Mouse (Mus musculus) T-helper 17 cell (primary cell): ENCODE measurements around the gene Gm20815.
"Not testable (repeated sequence)": the region's sequence is repeated elsewhere in the genome, so short reads cannot be mapped to it uniquely, and the experiment has no call there.

ENCODE experiments used
- in situ Hi-C, 2 experiments: fragments of 300-600 bp; cut with MboI, MseI; formaldehyde crosslinking; loops; 1 replicate in 1 of 2; 2 replicates in 1 of 2; pipeline ENCODE4 v1.15.1; 2025; ENCODE audit warnings: high pct_unique_total_duplicates in 2 of 2

Gm20815 gene

DNA sequence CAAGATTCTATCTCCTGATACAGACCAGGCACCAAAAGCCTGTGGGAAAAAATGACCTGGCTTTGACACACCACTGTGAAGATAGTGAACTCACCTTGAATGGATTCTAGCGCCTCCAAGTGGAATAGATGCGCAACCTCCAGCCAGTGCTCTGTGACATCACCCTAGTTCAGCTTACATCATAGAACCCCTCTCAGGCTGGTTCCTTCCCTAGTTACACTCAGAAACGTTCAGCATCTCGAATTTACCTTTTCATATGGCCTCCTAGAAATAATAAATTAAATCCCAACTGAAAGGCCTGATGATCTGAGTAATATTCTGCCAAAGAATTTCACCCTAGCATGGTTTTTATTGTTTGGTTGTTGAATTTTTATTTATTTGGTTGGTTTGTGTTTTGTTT is at the start of gene Gm20815:
Gene Gm20815, minus strand, starts transcription at position 101 of the 400 bp plus-strand sequence.
- in situ Hi-C loops = not testable (repeated sequence)
